Mouse (Mus musculus) lung, postnatal 14 days (tissue): ENCODE measurements around the gene Fndc3a.

Source experiments
- DNase-seq: peaks from one replicate; pipeline ENCODE4 v3.0.0; 2021

Gene Fndc3a

DNA sequence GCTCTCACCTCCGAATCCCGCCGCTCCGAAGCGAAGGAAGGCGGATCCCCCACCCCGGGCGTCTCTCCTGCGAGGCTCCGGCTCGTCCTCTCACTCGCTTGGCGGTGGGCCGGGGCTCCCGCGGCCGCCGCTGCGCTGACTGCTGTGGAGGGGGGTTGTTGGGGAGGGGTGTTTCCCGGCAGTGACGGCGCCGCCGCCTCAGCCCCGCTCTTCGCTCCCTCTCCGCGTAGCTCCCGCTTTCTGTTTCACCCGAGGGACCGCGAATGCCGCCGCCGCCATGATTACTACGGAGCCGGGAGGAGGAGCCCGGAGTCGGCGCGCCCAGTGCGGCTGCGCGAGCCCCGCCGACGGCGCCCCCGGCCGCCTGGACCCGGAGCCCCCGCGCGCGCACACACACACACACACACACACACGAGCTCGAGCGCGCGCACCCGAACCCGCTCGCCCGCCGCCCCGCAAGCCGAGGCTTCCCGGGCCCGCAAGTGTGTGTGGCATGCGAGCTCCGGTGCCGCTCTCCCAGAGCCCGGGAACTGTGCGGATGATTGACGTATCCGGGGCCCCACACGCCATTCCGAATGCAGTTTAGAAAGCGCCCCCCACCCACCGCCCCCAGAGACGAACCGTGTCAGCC, at the start of gene Fndc3a:
Fndc3a (minus strand) TSS at position 294 of the 631 bp plus-strand sequence.
- peak; percentile 86 for DNase-seq

DNA sequence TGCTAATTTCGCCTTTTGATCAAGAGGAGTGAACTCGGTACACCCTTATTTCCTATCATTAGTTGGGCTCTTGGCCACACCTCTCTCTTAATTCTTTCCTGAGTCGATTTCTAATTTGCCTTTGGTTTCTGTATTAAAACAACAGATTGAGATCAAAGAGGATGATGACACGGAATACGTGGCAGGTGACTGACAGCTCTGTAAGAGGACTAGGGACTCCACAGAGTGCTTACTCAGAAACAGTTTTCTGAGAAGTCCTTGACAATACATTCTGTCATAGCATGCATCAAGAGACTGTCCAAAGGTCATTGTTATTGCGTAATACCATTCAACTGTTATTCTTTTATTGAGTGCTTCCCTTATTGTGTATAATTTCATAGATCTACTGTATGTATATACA, 43.1 kb upstream of the Fndc3a start:
- no peak for DNase-seq

DNA sequence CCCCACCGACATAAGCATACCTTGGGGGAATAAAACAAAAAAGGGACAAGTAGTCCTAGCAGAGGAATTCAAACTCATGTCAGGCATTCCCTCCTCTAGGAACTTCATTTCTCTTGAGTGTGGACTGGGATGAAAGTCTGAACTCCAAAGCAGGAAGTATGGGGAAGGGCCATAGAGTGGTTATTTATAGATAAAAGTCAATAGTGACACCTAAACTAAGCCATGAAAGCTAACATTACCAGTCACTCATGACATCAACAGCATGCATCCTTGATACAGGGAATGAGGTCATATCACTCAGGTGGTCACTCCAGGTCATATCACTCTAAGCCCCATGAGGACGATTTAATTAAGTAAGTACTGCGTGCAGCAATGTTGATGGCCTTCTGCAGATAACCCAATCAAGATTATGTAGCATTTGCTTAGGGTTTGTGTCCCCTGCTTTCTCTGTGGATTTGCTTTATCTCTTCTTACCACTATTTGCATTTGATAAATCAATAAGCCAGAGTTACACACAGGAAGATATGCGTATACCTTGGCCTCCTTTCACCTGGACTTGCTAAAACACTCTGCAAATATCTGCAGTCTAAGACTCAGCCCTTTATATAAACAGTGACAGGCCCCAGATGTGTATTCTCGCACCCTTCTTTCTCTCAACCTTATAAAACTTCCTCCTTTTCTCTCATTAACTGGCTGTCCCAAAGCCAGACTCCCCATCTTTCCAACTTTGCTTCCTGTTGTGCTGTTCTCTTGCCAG, 40.8 kb upstream of the Fndc3a start:
- DNase-seq, result no peak

DNA sequence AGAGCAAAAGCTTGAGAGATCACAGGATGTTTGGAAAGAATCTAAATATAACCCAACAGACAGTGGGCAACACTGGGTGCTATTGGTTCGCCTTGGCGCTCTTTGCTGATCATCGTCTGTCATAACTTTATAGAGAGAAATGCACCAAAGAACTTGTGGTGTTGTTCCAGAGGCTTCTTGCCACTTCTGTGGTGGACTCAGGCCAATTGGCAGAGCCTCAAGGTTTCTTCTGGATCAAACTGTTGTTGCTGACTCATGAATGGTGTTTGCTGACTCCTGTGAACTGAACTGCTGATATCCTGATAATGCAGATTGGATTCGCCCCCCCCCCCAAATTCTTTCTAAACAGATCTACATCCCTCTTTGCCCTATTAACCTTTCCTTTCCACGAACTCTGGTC, 38.5 kb upstream of the Fndc3a start:
- no peak for DNase-seq

DNA sequence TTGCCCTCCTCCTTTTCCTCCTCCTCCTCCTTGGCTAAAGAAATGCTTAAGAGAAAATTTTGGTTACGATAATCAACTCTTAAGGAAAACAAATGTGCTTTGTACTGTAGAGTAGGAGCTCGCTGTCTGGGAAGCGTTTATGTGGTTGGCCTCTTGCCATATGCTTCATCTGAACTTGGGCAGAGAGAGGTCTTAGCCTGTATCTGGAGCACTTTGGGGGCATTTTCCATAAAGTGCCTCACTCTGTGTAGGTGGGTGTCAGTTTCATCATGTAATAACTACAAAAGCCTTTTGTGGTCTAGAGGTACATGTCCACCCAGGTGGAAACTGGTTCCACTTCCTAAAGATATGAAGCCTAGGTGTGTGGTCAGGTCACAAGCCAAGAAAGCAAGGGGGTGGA, 31.9 kb upstream of the Fndc3a start:
- DNase-seq, result no peak

DNA sequence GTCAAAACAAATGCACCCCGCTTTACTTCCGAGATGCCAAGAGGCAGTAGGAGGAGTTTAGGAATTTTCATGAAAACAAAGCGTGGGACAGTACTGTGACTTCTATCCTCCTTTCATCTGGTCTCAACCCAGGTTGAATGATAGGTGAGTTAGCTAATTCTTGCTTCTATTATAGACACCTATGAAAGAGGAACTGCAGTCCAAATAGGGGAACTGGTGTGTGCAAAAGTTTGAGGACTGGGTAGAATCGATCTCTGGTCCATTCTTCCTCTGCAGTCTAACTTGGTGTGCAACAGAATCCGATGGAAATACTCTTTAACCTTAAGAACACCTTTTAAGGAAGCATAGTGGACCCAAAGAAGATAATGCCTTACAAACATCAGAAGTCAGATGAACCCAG, 30.5 kb upstream of the Fndc3a start:
- DNase-seq, result no peak

DNA sequence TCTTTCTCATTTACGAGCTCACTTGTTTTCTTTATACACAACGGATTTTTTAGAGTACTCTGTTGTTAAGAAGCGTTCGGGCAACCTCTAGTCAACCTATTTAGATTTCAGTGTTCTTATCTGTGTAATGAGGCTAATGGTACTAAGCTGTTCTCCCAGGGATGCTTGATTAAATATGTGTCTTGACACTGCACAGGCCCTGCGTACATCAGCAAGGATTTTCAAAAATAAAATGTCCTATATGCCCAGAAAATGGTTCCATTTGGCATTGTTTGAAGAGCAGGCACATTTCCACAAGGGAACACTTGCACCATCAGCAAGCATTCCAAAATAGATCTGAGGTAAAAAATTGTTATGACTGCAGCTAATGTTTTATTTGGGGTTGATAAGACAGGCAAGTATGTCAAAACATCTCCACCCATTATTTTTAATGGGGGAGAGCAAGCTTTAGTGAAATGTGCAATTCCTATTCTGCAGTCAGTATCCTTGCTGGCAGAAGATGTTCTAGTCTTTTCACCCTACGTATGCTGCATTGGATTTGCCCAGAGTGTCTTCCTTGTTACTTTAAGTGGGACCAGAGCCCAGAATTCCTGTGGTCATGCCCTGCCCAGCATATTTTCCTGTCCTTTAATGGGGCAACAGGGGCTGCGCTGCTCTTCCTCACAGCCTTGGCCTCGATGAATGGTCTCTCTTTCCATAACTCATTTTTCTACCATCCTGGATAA, 29.8 kb upstream of the Fndc3a start:
- DNase-seq, result no peak

DNA sequence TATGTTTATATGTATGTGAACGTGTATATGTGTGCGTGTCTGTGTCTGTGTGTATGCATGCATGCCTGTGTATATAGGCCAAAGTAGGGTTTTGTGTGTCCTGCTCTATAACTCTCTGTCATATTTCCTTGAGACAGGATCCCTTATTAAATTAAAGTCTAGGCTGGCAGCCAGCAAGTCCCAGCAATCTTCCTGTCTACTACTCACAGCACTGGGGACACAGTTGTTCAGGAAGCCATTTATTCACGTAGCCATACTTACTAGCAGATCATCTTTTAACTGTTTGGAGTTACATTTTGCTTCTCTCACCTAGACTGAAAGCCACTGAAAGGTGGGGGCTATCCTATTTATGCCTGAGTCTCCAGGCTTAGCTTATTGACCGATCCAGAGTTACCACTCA, 29.0 kb upstream of the Fndc3a start:
- no peak for DNase-seq

DNA sequence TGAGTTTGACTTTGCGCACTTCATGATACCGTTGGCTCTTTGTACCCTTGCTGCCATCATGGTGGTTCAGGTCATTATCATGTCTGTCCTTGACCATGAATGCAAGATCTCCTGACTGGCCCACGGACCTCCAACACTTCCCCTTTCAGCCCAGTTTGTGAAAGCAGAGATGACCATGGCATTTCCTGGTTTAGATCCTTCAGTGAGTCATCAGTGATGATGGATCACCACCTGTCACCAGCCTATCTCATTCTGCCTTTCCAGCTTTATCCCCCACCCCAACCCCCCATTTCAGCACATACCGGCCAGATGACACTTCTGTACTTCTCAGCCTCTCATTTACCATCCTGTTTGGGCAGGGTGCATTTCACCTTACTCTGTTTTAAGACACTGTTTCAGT, 28.4 kb upstream of the Fndc3a start:
- no peak for DNase-seq

DNA sequence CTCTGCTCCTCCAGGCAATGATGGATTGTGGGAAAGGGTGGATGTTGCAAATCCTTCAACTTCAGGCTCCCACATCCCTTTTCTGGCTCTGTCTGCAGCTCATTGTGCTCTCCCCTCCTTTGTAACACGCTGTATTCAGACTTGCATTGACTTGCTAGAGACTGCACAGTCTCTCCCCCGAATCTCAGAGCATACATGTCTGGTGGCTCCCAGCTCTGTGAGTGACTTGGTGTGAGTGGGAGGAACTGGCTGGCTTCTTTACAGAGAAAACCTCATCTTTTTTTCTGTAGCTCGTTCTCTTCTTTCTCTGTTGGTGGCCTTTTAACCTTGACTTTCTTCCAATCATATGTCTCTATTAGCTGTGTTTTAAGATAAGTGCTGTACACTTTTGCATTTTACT, 16.1 kb upstream of the Fndc3a start:
- no peak for DNase-seq

DNA sequence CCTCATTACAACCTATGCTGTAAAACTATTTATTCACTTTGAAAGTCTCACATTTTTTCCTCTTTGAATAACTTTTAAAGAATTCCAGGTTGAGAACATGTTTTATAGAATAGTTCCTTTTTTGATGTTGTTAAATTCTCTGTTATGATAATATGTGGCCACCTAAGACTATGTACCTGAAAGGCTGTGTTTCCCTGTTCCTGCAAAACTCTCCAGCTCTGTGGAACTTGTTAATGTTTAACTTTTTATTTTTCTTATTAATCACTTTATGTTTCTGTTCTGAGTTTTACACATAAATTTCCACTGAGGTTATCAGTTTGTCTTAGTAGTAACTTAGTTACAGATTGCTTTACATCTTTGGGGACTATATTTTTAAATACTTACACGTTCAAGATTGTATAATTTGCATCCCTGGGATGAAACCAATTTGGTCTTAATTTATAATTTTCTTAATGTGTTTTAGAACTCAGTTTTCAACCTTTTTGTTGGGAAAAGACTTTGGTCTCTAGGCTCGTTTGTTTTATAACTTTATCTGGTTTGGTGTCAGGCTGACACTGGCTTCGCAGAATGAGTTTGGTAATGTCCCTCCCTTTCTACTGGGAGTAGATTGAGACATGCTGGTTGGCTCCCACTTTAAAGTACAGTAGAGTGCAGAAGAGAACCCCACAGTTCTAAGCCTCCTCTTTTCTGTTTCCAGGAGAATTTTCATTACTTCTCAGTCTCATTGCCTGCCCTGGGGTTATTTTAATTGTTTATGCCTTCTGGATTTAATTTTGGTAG, 12.7 kb upstream of the Fndc3a start:
- no peak for DNase-seq

DNA sequence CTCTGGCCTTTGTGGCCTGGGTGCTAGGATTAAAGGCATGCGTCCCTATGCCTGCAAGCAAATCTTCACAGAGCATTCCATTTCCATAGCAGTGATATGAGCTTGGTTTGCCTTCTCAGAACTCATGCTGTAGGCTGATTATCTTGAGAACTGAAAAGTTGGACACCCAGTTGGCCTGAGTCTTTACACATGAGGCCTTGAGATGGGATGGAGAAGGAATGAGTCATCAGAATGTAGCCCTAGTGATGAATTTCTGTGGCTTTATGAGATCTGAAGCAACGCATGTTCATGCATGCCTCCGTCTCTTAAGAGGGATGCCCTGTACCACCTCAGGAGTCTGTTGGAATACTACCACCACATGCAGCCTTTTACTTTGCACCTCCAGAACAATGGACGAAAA, 6.4 kb upstream of the Fndc3a start:
- no peak for DNase-seq

DNA sequence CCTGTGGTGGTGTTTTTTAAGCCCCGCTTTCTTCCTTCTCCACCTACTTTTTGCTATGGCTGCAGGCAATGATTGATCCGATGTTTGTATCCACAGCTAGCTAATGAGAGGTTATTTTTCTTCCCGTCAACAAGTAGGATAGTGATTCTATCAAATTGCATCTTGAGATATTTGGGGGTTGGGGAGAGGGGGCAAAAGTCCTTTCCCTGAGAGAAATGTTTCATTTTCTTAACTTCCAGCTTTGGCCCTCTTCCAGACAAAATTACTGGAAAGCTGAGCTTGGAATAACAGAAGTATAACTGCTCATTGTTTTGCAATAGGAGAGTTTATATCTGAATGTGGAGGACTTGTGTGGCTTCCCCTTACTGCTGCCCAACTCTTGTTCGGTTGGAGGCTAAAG, 1.3 kb upstream of the Fndc3a start:
- DNase-seq, result no peak

DNA sequence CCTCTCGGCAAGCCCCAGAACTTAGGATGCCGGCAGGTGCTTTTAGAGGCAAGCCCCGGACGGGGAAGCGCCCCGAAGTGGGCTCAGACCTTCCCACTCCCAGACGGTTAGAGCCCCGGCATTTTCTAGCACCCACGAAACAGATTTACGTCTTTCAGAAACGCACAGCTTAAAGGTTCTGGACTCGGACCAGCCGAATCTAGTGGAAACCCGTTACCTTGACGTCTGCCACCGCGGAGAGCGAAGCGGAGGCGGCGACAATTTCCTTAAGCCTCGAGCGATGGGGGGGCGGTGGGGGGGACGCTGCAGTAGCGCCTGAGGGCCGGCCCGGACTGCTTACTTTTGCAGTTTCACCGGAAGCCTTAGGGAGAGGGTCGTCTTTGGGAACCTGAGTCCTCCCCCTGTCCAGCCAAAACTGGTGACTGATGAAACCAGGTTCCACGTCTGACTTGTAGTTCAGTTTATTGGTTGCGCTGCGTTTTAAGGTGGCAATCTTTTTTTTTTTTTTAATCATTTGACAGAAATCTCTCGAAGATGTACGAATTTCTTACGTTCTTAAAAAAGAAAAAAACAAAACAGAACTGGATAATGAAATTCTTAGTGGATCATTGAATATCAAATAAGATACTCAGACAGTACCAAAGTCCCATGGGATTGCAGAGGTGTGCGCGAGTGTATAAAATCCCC, 681 bp upstream of the Fndc3a start:
- peak; percentile 28 for DNase-seq

DNA sequence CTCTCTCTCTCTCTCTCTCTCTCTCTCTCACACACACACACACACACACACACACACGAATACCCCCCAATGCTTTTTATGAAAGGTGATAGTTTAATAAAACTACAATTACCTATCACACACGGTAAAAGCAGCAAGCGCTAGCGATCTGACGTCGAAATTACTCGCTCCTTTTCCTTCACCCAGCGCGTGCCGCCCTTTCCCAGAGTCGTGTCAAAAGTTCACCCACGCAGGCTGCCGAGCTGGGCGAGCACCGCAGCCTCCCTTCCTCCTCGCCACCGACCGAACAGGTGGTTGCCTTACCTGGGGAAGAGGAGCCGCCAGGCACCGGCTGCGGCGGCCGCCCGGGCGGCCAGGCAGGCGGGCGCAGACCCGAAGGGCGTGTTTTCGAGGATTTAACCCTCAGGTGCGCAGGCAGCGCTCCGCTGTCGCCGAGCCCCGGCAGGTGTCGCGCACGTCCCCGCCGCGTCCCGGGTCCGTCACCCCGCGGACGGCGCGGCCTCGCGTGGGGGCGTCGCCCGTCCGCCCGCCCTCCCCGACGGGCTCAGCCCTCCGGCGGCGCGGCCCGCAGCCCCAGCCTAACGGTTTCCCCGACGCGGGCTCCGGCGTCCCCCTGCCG, 603 bp downstream of the Fndc3a start:
- DNase-seq, result no peak

DNA sequence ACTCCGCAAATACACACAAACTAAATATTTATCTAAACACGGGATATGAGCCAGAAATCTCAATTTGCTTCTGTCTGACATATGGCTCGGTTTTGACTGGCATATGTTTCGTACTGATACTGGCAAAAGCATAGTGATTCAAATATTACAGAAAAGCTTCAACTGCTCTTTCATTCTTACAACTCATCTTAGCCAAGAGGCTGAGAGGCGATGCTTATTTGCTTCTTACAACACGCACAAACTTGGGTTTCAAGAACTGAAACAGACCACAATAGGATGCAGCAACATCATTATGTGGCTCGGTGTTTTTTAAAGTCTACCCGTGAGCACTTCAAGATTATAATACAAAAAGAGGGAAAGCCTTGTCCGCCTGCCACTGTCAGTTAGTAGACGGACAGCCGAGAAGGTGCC, 1.2 kb downstream of the Fndc3a start:
- DNase-seq, result no peak

DNA sequence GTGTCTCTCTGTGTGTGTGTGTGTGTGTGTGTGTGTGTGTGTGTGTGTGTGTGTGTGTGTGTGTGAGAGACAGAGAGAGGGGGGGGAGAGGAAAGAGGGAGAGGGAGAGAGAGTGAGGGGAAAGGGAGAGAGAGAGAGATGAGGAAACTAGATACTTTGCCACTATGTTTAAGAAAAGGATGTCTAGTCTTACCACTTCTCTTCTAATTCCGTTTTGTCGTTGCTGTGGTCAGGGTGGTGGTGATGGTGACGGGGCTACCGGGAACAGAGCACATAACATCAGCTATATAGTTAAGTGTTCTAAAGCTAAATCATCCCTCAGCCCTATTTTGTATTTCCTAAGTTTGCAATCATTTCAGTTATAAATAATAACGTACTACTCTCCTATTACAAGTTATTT, 9.7 kb downstream of the Fndc3a start:
- DNase-seq, result no peak

DNA sequence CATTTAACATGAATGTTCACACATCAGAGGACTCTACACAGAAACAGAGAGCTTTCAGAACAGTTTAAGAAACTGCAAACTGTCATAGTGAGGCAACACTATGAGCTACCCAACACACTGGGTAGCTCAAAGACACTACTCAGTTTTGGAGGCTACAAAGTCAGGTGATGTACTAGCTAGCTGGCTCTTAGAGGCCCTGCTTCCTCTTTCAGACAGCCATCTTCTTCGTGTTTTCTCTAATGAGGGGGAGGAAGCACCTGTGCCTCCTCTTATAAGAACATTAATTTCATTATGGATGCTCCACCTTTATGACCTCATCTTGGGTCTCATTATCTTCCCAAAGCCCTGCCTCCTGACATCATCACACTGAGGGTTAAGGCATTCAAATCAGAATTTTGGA, 18.4 kb downstream of the Fndc3a start:
- no peak for DNase-seq

DNA sequence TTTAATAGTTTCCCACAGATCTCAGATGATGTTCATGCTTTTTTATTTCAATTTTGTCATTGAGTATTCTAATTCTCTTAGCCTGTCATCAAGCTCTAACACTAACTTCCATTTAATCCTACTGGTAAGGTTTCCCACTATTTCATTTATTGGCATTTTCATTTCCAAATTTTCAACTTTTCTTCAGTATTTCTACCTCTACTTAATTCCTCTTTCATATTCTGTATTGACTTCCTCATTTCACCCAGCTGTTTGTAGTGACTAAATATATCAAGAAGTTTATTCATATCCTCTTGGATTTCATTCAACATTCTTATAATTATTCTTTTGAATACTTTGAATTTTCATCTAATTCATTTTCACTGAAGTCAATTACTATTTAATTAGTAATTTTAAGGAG, 20.3 kb downstream of the Fndc3a start:
- DNase-seq, result no peak

DNA sequence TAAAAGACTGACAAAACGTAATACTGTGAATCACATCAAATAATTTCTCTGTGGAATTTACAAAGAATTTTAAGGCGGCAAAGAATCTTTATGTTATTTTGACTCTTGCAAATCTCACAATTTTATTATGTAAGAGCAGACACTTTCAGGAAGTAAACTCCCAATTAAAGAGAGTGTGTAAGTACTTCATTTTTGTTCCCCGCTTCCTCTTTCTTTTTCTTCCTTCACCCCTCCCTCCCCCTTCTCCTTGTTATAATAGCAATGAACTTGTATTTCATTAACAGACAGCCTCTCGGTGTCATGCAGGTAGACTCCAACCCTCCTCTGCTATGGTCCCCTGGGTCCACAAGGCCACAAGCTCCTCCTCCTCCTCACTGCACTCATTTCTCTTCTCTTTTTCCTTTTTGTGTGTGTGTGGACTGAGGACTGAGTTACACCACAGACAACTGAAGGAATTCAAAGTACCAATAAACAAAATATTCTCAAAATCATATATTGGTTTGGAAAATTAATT, 24.9 kb downstream of the Fndc3a start:
- DNase-seq, result no peak

DNA sequence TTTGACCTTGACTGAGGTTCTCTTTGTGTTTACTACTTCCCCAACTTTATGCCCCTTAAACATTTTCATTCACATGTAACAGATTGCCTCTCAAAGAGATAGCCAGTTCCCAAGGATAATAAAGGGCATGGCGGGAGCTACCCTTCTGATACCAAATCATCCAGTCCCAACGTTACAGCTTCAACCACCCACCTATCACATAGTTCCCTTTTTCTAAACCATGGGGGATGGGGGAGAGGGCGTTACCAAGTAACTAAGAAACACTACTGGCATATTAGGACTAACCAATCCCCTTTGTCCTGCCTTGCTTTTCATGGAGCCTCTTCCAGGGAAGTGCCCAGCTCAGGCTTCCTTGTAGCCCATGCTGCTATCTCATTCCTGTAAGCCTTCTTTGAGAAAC, 32.6 kb downstream of the Fndc3a start:
- no peak for DNase-seq

DNA sequence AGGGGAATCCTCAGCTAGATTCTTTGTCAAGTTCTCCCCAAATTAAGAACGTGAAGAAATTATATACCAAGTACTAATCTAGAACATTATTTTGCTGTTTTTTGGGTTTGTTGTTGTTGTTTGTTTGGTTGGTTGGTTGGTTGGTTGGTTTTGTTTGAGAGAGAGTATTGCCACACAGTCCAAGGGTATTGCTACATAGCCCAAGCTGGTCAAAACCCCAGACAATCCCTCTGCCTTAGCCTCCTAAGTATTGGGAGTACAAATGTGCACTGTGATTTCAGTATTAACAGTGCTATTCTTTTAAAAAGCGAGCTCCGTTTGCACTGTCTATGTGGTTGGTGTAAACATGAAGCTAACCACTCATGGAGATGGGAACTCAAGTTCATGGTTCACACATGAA, 37.9 kb downstream of the Fndc3a start:
- peak; percentile 6 for DNase-seq
